Mouse (Mus musculus): ENCODE measurements around the gene Dzip1l.

Dzip1l gene

GRCm38 (mm10) chr9:99660756-99661155, 31.5 kb downstream of the Dzip1l start:
- peak; percentile 44 for DNase-seq (ENCODE audit: low read depth, low spot score)

GRCm38 (mm10) chr9:99661606-99662166, 32.4 kb downstream of the Dzip1l start:
- DNase-seq (ENCODE audit: low read depth, low spot score), result peak; percentile 20

- DNase-seq (ENCODE audit: low read depth, low spot score), result peak; percentile 75
These were observed 33.1 kb downstream of the Dzip1l start for GRCm38 (mm10) chr9:99662406-99662805.

GRCm38 (mm10) chr9:99662887-99663286, 33.6 kb downstream of the Dzip1l start:
- DNase-seq (ENCODE audit: low read depth, low spot score), result no peak

- no peak for DNase-seq (ENCODE audit: low read depth, low spot score)
These were observed 38.3 kb downstream of the Dzip1l start for GRCm38 (mm10) chr9:99667596-99667995.

GRCm38 (mm10) chr9:99671603-99672002, 42.3 kb downstream of the Dzip1l start:
- DNase-seq (ENCODE audit: low read depth, low spot score), result no peak

GRCm38 (mm10) chr9:99675714-99676113, 46.4 kb downstream of the Dzip1l start:
- DNase-seq (ENCODE audit: low read depth, low spot score), result no peak

- DNase-seq (ENCODE audit: low read depth, low spot score), result no peak
These were observed 52.8 kb downstream of the Dzip1l start for GRCm38 (mm10) chr9:99681980-99682570.

GRCm38 (mm10) chr9:99685061-99685521, 55.8 kb downstream of the Dzip1l start:
- DNase-seq (ENCODE audit: low read depth, low spot score), result no peak

- DNase-seq (ENCODE audit: low read depth, low spot score), result no peak
These were observed 56.4 kb downstream of the Dzip1l start for GRCm38 (mm10) chr9:99685536-99686231.

GRCm38 (mm10) chr9:99689796-99690195, 60.5 kb downstream of the Dzip1l start:
- no peak for DNase-seq (ENCODE audit: low read depth, low spot score)

- DNase-seq (ENCODE audit: low read depth, low spot score), result no peak
These were observed 61.1 kb downstream of the Dzip1l start for GRCm38 (mm10) chr9:99690386-99690785.

- DNase-seq (ENCODE audit: low read depth, low spot score), result peak; percentile 83
These were observed 65.7 kb downstream of the Dzip1l start for GRCm38 (mm10) chr9:99694961-99695360.

GRCm38 (mm10) chr9:99699752-99700389, 70.6 kb downstream of the Dzip1l start:
- DNase-seq (ENCODE audit: low read depth, low spot score), result no peak

- no peak for DNase-seq (ENCODE audit: low read depth, low spot score)
These were observed 71.9 kb downstream of the Dzip1l start for GRCm38 (mm10) chr9:99701187-99701586.

- no peak for DNase-seq (ENCODE audit: low read depth, low spot score)
These were observed 72.9 kb downstream of the Dzip1l start for GRCm38 (mm10) chr9:99702215-99702614.

GRCm38 (mm10) chr9:99703711-99704110, 74.4 kb downstream of the Dzip1l start:
- no peak for DNase-seq (ENCODE audit: low read depth, low spot score)

- no peak for DNase-seq (ENCODE audit: low read depth, low spot score)
These were observed 77.0 kb downstream of the Dzip1l start for GRCm38 (mm10) chr9:99706264-99706663.

GRCm38 (mm10) chr9:99707425-99708126, 78.3 kb downstream of the Dzip1l start:
- no peak for DNase-seq (ENCODE audit: low read depth, low spot score)

- no peak for DNase-seq (ENCODE audit: low read depth, low spot score)
These were observed 80.4 kb downstream of the Dzip1l start for GRCm38 (mm10) chr9:99709588-99710248.

GRCm38 (mm10) chr9:99710297-99710696, 81.0 kb downstream of the Dzip1l start:
- DNase-seq (ENCODE audit: low read depth, low spot score), result no peak

All from ES-CJ7 (cell line).